Mouse (Mus musculus) embryonic fibroblast, embryonic 13.5 days (primary cell): ENCODE results near the gene Spsb2.
"Not testable (repeated sequence)": the region's sequence is repeated elsewhere in the genome, so short reads cannot be mapped to it uniquely, and the experiment has no call there.

Experiments
- CTCF ChIP-seq: IDR thresholded peaks from 2 replicates; pipeline ENCODE4 v1.5.1; 2011; ENCODE audit warnings: mild to moderate bottlenecking, control low read depth, low read length, moderate library complexity, borderline replicate concordance; ENCODE audit not compliant: insufficient read depth
- POLR2A ChIP-seq: IDR thresholded peaks from 2 replicates; pipeline ENCODE4 v1.6.1; 2011; ENCODE audit warnings: low read depth, mild to moderate bottlenecking, control low read depth, low read length, moderate library complexity

DNA sequence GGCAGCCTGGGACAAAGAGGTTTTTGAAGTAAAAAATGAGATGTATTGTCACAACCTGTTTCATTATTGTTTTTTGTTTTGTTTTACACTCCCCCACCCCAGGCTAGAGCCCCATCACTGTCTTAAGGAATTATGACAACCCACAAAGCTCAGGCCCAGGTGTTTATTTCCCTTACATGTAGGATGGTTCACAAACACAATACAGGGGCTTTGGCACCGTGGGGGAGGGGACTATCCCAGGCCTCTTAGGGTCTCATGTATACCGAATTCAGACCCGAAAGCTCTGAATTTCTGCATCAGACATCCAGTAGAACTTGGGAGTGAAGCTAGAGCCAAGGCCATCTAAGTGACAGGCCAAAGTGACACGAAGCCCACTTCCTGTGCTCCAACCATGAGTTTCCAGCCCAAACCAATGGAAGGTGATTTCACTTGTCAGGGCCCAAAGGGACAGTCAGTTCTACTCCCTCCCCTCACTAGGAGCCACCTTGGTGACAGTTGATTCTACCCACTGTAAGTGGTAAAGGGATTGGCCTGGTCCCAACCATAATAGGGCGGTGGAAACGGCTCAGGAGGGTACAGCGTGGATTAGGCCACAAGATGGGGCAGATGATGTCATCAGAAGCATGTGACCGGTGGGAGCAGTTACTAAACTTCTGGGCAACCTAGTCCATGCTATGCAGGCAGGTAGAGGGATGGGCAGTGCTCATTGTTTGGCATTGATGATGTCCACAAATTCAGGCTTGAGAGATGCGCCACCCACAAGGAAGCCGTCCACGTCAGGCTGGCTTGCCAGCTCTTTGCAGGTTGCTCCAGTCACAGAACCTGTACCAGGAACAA lies 2.3 kb downstream of the Spsb2 start:
- TF ChIP-seq CTCF, POLR2A: not testable (repeated sequence)
